Mouse (Mus musculus) kidney, adult 9 months (tissue): ENCODE data around the gene Sh3glb1.

Source experiments
- DNase-seq: peaks from one replicate; pipeline ENCODE4 v3.0.0; 2022

Sh3glb1 gene

DNA sequence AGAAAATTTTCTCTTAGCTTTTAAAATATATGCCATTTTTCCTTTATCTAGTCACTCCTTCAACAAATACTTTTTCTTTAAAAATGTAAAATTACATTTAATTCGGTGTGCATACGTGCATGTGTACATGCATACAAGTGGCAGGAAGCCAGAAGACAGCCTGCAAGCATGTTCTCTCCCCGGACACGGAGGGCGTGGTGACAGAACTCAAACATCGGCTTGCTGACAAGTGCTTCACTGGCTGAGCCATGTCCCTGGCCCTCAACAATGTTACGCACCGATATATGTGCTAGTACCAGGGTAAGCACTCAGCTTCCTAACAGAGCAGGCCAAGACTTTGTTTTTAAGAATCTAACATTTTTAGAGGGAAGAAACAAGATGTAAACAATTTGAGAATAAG, 5.5 kb downstream of the Sh3glb1 start:
- DNase-seq: no peak

GRCm38 (mm10) chr3:144714126-144714525, 6.0 kb downstream of the Sh3glb1 start:
- peak; percentile 80 for DNase-seq

DNA sequence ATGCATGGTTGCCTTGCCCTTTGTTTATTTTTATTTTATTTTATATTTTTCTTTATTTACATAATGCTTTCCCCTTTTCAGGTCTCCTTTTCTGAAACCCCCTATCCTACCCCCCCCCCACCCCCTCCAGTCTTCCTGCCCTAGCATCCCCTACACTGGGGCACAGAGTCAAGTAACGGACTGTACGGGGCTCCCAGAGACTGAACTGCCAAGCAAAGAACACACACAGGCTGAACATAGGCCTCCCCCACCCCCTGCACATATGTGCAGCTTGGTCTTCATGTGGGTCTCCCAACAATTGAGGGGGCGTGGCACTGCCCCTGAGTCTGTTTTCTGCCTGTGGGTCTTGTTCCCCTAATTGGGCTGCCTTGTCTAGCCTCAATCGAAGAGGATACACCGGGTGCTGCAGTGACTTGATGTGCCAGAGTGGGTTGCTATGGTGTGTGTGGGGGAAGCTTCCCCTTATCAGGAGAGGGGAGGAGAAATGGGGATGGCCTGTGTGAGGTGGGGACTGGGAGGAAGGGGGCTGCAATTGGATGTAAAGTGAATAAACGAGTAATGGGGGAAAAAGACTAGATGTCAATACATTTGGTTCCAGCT, 8.4 kb downstream of the Sh3glb1 start:
- DNase-seq: no peak

DNA sequence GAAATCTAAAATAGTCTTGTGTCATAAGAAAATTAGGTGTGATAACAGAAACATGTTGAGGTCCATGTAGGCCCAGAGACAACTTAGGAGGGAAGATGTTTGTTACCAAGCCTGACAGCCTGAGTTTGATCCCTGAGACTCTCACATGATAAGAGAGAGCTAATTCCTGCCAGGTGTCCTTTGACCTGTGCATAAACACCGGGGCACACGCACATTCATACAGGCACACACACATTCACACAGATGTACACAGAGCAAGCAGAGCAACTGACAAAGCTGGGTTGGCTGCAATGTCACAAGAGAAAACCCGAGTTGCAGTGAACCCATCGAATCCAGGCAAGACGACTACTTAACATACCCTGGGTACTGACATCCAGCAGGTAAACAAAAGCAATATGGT, 11.5 kb downstream of the Sh3glb1 start:
- DNase-seq: no peak

- DNase-seq: no peak
Measured at GRCm38 (mm10) chr3:144703959-144704358, 16.2 kb downstream of the Sh3glb1 start.

- DNase-seq: no peak
Measured at GRCm38 (mm10) chr3:144698790-144699433, 21.2 kb downstream of the Sh3glb1 start.

DNA sequence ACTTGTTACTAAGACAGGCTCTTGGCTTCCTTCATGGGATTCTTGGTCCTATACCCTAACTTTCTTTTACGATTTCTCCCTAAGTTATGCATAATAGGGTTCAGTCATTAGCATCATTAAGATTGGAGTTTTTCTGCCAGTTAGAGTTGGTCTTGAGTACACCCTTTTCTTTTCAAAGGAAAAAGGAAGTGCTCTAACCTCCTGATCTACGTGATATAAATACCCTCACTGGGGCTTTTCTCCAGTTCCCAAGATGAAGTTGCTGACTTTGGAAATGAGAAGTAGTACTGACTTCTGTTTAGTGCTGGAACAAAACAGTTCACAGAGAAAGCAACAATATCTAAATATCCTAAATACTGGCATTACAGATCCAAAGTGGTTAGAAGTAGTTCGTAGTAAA, 22.2 kb downstream of the Sh3glb1 start:
- no peak for DNase-seq

DNA sequence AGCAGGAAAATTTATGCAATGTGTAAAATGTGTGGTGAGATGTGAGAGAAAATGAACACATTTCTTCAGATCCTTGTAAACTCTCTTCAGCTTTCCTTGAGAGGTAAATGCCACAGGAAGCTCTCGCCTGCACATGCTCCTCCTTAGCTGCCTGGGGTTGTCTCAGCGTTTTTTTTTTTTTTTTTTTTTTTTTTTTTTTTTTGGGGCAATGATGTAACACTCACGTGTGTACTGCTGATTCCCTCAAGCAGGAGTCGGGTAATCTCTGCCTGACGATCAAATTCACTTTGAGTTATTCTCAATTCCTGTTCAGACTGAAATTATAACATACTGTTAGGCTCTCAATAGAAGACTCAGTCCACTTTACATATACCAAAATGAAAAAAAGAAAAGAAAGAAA, 23.0 kb downstream of the Sh3glb1 start:
- DNase-seq: no peak

- DNase-seq: no peak
Measured at GRCm38 (mm10) chr3:144694941-144695340, 25.2 kb downstream of the Sh3glb1 start.

GRCm38 (mm10) chr3:144694040-144694439, 26.1 kb downstream of the Sh3glb1 start:
- DNase-seq: no peak

GRCm38 (mm10) chr3:144692052-144692451, 28.1 kb downstream of the Sh3glb1 start:
- peak; percentile 42 for DNase-seq

DNA sequence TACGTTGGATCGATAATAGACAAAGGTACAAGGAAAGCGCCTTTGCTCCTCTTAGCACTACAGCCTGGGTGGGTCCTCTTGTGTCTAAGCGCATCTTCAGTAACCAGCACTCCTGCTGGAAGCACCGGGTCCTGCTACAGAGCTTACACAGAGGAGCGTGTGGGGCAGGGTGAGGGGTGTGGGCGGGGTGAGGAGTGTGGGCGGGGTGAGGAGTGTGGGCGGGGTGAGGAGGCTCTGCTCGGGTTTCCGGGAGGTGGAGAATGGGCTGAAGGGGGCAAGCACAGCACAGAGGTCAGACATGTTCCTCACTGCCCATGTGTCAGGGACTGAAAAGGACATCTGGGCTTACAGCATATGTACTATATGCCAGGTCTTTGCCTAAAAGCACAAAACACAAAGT, 30.9 kb downstream of the Sh3glb1 start:
- DNase-seq: no peak

GRCm38 (mm10) chr3:144688284-144688683, 31.9 kb downstream of the Sh3glb1 start:
- DNase-seq: no peak

GRCm38 (mm10) chr3:144687618-144688017, 32.5 kb downstream of the Sh3glb1 start:
- DNase-seq: no peak

GRCm38 (mm10) chr3:144686146-144686545, 34.0 kb downstream of the Sh3glb1 start:
- DNase-seq: no peak

GRCm38 (mm10) chr3:144683136-144683814, 36.9 kb downstream of the Sh3glb1 start:
- no peak for DNase-seq

GRCm38 (mm10) chr3:144681542-144681941, 38.6 kb downstream of the Sh3glb1 start:
- no peak for DNase-seq

DNA sequence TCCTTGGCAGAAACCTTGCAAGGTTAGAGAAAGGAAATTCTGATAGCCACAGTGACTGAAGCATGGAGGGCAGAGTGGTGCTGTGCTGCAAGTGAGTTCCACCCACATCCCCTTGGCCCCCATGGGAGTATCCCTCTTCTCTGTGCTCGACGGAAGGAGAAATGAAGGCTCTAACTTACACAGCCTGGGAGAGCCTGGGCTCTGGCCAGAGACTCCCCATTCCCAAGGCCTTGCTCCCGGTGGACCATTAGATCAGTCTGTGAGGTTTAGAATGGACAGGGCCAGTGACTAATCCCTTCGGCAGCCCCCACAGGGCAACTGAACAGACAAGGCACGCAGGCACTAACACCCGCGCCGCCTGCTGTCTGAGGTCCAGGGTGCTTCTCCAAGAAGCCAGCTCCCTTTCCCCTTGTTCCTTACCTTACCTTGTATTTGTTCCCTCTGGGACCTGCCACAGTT, 40.4 kb downstream of the Sh3glb1 start:
- DNase-seq: no peak

DNA sequence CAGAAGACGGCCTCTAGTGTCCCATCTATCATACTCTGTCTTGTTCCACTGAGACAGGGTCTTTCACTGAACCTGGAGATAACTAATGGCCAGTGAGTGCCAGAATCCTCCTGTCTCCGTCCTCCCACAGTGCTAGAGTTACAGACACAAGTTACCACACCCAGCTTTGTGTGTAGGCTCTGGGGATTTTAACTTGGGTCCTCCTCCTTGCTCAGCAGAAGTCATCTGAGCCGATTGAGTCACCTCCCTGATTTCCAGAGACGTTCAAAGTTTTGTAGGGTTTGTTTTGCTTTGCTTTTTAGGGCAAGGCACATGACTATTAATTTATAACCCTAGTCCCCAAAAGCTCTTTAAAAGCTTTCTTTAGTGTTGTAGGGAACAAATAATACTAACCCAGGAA, 41.0 kb downstream of the Sh3glb1 start:
- no peak for DNase-seq

DNA sequence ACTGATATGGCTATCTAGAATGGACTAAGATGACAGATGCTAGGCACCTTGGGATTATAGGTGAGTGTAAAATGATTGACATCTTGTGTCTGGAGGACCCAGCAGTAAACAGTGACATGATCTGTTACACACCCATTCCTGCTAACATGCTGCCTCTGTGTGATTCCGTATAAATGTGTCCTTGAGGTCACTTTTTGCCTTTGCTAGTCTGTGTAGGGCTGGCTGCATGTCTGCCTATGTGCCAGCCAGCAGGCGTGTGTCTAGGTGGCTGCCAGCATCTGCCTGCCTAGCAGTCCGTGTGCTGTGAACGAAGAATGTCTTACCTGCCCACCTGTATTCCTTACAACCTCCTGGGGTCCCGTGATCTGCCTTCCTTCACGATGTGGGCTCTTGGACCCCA, 42.4 kb downstream of the Sh3glb1 start:
- no peak for DNase-seq

- no peak for DNase-seq
Measured at GRCm38 (mm10) chr3:144676249-144676648, 43.9 kb downstream of the Sh3glb1 start.

DNA sequence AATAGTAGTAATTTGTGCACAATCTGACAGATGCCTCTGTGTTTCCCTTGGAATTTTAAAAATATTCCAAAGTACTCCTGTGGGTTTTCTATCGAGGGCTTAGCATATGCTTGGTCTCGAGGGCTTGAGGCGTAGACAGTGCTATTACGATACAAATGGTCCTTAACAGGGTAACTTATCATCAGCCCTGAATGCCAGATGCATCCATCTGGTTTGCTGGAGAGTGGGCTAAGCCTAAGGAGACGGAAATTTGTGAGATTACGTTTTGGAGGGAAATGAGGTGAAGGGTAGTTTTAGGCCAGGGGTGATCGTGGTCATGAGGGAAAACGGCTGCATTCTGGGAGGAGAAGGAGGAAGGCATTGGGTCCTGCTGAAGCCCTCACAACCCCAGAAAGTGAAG, 48.1 kb downstream of the Sh3glb1 start:
- DNase-seq: no peak

DNA sequence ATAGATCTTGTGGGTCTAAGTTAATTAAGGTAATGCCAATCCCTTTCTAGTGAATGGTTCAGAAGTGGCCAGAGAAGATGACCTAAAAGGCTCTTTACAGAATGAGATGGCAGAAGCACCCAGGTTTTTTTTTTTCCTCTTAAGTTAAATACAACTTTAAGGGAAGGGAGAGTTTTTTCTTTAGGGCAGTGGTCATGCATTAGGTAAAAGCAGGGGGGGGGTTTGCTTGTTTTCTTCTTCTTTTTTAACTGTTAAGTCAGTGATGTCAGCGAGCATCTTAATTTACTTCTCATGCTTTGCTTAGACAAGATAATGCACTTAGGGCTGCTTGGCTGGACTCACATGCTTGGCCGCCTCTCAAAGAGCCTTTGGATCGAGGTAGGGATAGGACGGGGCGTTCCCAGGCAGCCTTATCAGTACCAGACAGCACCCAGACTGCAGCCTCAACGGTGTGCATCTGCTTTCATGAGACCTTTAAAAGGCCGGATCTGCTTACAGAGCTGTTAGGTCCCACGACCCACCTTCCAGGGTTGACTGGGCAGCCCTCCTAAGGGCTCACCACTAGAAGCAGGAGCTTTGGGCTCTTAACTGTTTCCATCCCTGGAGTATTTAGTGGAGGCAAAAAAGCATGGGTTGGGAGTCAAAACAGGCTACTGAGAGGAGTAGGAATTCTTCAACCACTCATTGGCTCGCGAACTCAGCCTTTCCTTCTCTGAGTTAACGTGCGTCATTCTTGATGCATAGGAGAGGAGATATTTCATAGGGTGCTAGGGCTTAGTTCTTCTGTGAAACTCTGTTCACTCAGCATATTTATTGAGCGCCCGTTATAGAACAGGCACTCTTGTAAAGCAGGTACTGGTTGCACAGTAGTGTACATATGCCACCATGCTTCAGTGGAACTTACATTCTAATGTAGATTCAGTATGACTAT, 49.9 kb downstream of the Sh3glb1 start:
- DNase-seq: no peak
